Mouse (Mus musculus): ENCODE results near the gene Icam4. TPM values are rescaled to one million over a fixed set of nuclear protein-coding genes. Genes with fewer than 3 reads are reported as not detected.
"Not testable (repeated sequence)": the region's sequence is repeated elsewhere in the genome, so short reads cannot be mapped to it uniquely, and the experiment has no call there.

The Icam4 gene
- 0.17 and 0.37 TPM in 2 replicates for polyA plus RNA-seq (2015; fragmentation: Nextera tagmentation; extraction: Ambion mirVana)

DNA sequence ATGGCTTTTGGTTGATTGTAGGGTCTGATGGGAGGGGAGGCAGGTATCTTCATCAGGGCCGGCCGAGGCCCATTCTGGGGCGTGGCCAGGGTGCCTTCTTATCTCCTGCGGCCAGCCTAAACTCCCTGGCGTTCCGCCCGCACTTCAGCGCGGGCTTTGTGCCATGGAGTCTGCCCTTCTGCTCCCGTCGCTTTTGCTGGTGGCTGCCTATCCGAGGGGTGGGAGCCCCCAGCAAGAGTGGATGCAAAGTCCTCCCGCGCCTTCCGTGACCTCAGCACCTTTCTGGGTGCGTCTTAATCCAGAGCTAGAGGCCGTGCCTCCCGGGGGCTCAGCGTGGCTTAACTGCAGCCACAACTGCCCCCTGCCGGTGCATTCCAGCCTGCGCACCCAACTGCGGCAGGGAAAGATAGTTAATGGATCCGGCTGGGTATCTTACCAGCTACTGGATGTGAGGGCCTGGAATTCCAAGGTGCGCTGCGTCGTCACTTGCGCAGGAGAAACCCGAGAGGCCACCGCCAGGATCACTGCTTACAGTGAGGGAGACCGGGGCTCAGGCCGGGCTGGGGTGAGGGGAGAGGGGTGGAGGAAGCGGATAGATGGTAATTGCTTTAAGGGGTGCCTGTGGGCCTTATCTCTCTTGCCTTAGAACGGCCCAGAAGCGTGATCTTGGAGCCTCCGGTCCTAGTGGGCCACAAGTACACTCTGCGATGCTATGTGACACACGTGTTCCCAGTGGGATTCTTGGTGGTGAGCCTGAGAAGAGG is at the start of gene Icam4:
Gene Icam4 (plus strand): TSS at position 83 of the 764 bp plus-strand sequence.
- no peak for ATAC-seq
- Histone ChIP-seq H3K4me3 (peak within 1 kb of the TSS; percentile 18), H3K27me3 (peaks cover 90% of the 10 kb centered on the region), H3K27ac (no peak within 1 kb of the TSS), H3K9ac (peak within 1 kb of the TSS; percentile 10; the same call in 1 of the 2 replicates), H3K4me2 (peak within 1 kb of the TSS; percentile 94), H3K9me3 (replicated peaks) (no peaks in the 10 kb centered on the region), H3K4me1 (peaks cover 47% of the 10 kb centered on the region), H3K36me3 (ENCODE audit: poor library complexity, severe bottlenecking) (no peaks in the 10 kb centered on the region)
- WGBS: 2% methylated on average over 37 of the region's 37 CpGs

DNA sequence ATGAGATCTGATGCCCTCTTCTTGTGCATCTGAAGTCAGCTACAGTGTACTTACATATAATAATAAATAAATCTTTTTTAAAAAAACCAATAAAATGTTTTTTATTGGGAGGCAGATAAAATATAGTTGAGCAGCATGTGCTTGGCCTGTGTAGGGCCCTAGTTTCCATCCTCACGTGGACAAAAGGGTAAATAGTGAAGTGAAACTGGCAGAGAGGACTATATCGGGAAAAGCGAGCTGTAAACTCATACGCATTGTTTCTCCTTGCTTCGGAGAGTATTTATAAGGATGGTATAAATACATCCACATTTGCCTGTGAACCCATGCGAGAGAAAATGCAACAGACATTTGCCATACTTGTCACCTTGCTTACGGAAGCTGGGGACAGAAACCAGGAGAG is 49.4 kb upstream of the Icam4 start:
- Histone ChIP-seq H3K36me3 (ENCODE audit: poor library complexity, severe bottlenecking) (no peaks in the 10 kb centered on the region), H3K4me3 (no peak overlapping the region), H3K27me3 (peaks cover 1% of the 10 kb centered on the region; the same call in 1 of the 2 replicates), H3K9ac (no peak overlapping the region), H3K4me1 (peaks cover 12% of the 10 kb centered on the region), H3K9me3 (replicated peaks) (no peaks in the 10 kb centered on the region), H3K27ac (no peak overlapping the region), H3K4me2 (no peak overlapping the region)
- 89% methylated on average over 7 of the region's 7 CpGs for whole genome bisulfite sequencing
- ATAC-seq: no peak

DNA sequence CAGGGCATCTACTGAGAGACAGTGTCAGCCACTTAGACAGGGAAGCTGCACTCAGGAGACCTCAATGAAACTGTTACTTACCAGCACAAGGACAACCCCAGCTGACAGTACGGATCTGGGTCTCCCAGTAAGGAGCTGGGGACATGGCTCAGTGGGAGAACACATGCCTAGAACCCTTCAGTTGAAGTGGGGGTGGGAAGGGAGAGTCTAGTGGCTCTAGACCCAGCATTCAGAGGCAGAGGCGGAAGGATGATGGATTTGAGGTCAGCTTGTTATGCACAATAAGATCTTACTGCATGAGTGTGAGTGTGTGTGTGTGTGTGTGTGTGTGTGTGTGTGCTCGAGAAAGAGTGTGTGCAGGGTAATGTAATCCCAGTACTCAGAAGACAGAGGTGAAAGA is 47.0 kb upstream of the Icam4 start:
- H3K27me3 ChIP-seq: peaks cover 4% of the 10 kb centered on the region; the same call in 1 of the 2 replicates
- H3K4me2 ChIP-seq: no peak overlapping the region
- H3K9me3 ChIP-seq (replicated peaks): no peaks in the 10 kb centered on the region
- no peaks in the 10 kb centered on the region for H3K4me1 ChIP-seq
- 68% methylated on average over 3 of the region's 3 CpGs for WGBS
- ATAC-seq: no peak
- no peak overlapping the region for H3K4me3 ChIP-seq
- H3K27ac ChIP-seq: no peak overlapping the region
- no peaks in the 10 kb centered on the region for H3K36me3 ChIP-seq (ENCODE audit: poor library complexity, severe bottlenecking)
- H3K9ac ChIP-seq: no peak overlapping the region

GRCm38 (mm10) chr9:20983169-20983568 is 46.0 kb upstream of the Icam4 start:
- 79% methylated on average over 5 of the region's 5 CpGs for WGBS
- H3K4me2 ChIP-seq: no peak overlapping the region
- no peak for ATAC-seq
- no peak overlapping the region for H3K4me3 ChIP-seq
- H3K9me3 ChIP-seq (replicated peaks): no peaks in the 10 kb centered on the region
- H3K27ac ChIP-seq: no peak overlapping the region
- H3K27me3 ChIP-seq: peaks cover 6% of the 10 kb centered on the region
- H3K36me3 ChIP-seq (ENCODE audit: poor library complexity, severe bottlenecking): no peaks in the 10 kb centered on the region
- no peaks in the 10 kb centered on the region for H3K4me1 ChIP-seq
- no peak overlapping the region for H3K9ac ChIP-seq

DNA sequence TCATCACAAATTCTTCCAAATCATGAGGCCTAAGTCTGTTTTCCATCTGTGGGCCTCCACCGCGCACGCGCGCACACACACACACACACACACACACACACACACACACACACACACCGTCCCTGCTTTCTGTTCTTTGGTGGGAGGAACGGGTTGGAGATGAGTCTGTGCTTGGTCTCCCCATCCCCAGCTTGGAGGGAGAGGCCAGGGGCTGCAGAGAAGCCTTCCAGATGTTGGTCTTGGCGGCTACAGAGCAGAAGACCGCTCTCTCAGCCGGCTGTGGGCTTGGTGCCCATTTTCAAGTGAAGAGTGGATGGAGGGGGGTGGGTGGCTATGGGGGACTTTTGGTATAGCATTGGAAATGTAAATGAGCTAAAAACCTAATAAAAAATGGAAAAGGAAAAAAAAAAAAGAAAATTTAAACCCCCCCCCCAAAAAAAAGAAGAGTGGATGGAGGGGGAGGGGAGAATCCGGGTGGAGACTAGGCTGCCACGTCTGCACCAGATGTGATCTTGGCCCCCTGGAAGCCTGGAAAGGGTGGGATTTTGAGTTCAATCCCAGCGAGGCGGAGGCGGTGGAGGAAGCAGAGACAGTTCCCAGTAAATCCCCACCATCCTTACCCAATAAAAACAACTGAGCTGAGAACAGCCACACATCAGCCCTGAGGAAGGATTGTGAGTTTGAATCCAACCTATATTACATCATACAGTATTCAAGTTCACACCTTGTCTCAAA is 42.1 kb upstream of the Icam4 start:
- no peaks in the 10 kb centered on the region for H3K4me1 ChIP-seq
- 68% methylated on average over 15 of the region's 15 CpGs for WGBS
- H3K27me3 ChIP-seq: peaks cover 8% of the 10 kb centered on the region
- no peak overlapping the region for H3K9ac ChIP-seq
- H3K9me3 ChIP-seq (replicated peaks): no peaks in the 10 kb centered on the region
- ATAC-seq: no peak
- no peak overlapping the region for H3K27ac ChIP-seq
- no peaks in the 10 kb centered on the region for H3K36me3 ChIP-seq (ENCODE audit: poor library complexity, severe bottlenecking)
- no peak overlapping the region for H3K4me2 ChIP-seq
- H3K4me3 ChIP-seq: no peak overlapping the region

DNA sequence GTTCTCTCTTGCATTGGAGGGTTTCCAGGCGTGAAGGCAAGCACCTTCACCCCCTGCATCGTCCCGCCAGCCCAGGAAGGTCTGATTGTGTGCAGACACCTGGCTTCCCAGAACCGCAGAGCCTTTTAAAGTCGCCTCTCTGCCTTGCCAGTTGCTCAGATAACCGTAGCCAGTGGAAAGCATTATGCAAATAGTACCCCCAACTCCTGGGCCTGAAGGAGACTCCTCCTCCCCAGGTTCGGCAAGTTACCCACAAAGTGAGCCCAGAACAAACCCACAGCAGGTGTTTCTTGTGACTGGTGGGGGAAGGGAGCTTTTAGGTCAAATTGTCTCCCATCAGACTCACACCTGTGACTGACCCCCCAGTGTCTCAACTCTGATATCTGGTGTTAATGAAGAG is 41.2 kb upstream of the Icam4 start:
- Histone ChIP-seq H3K9me3 (replicated peaks) (no peaks in the 10 kb centered on the region), H3K4me2 (no peak overlapping the region), H3K4me3 (no peak overlapping the region), H3K27ac (no peak overlapping the region), H3K27me3 (peaks cover 8% of the 10 kb centered on the region), H3K4me1 (no peaks in the 10 kb centered on the region), H3K9ac (no peak overlapping the region), H3K36me3 (ENCODE audit: poor library complexity, severe bottlenecking) (no peaks in the 10 kb centered on the region)
- ATAC-seq: no peak
- 24% methylated on average over 7 of the region's 7 CpGs for WGBS

GRCm38 (mm10) chr9:20990861-20991260 is 38.3 kb upstream of the Icam4 start:
- Histone ChIP-seq H3K27me3 (peaks cover 5% of the 10 kb centered on the region; the same call in 1 of the 2 replicates), H3K4me3 (no peak overlapping the region), H3K4me2 (peak overlapping the region; percentile 23), H3K9me3 (replicated peaks) (no peaks in the 10 kb centered on the region), H3K27ac (no peak overlapping the region), H3K9ac (no peak overlapping the region), H3K4me1 (no peaks in the 10 kb centered on the region), H3K36me3 (ENCODE audit: poor library complexity, severe bottlenecking) (no peaks in the 10 kb centered on the region)
- ATAC-seq: no peak
- 2% methylated on average over 10 of the region's 10 CpGs for WGBS

GRCm38 (mm10) chr9:20991587-20991986 is 37.6 kb upstream of the Icam4 start:
- no peaks in the 10 kb centered on the region for H3K4me1 ChIP-seq
- H3K27me3 ChIP-seq: peaks cover 5% of the 10 kb centered on the region; the same call in 1 of the 2 replicates

GRCm38 (mm10) chr9:20993165-20993898 is 35.8 kb upstream of the Icam4 start:
- Histone ChIP-seq H3K4me3 (no peak overlapping the region), H3K27me3 (peaks cover 1% of the 10 kb centered on the region; the same call in 1 of the 2 replicates), H3K36me3 (ENCODE audit: poor library complexity, severe bottlenecking) (no peaks in the 10 kb centered on the region), H3K4me2 (no peak overlapping the region), H3K9me3 (replicated peaks) (no peaks in the 10 kb centered on the region), H3K27ac (no peak overlapping the region), H3K4me1 (no peaks in the 10 kb centered on the region), H3K9ac (no peak overlapping the region)
- ATAC-seq: no peak
- 55% methylated on average over 5 of the region's 5 CpGs for WGBS

More at GRCm38 (mm10) chr9:20991587-20991986, 37.6 kb upstream of the Icam4 start:
- Histone ChIP-seq H3K9ac (no peak overlapping the region), H3K4me3 (no peak overlapping the region), H3K9me3 (replicated peaks) (no peaks in the 10 kb centered on the region), H3K36me3 (ENCODE audit: poor library complexity, severe bottlenecking) (no peaks in the 10 kb centered on the region), H3K27ac (no peak overlapping the region), H3K4me2 (no peak overlapping the region)
- WGBS: 93% methylated on average over 4 of the region's 4 CpGs
- no peak for ATAC-seq

- Histone ChIP-seq H3K27ac (no peak overlapping the region), H3K9ac (no peak overlapping the region), H3K4me1 (no peaks in the 10 kb centered on the region), H3K36me3 (ENCODE audit: poor library complexity, severe bottlenecking) (no peaks in the 10 kb centered on the region), H3K27me3 (no peaks in the 10 kb centered on the region), H3K4me3 (no peak overlapping the region), H3K4me2 (no peak overlapping the region), H3K9me3 (replicated peaks) (no peaks in the 10 kb centered on the region)
- WGBS: 63% methylated on average over 3 of the region's 3 CpGs
- no peak for ATAC-seq
Observed at GRCm38 (mm10) chr9:20995069-20995468, 34.1 kb upstream of the Icam4 start.

DNA sequence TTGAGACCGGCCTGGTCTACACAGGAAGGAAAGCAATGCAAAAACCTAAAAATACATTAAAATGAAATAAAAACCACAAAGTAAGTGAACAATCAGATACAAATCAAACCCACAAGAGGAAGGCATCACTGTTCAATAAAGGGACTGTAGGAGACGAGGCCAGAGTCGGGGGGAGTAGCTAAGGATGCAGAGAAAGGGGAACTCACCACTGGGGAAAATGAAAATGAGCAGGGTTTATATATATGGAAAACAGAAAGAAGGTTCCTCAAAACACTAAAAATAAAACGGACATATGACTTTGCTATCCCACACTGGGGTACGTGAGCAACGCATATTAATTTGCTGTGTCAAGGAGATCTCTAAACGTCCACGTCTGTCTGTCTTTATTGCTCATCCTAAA is 32.1 kb upstream of the Icam4 start:
- 88% methylated on average over 8 of the region's 8 CpGs for WGBS
- Histone ChIP-seq H3K4me1 (no peaks in the 10 kb centered on the region), H3K36me3 (ENCODE audit: poor library complexity, severe bottlenecking) (no peaks in the 10 kb centered on the region), H3K4me3 (no peak overlapping the region), H3K9me3 (replicated peaks) (no peaks in the 10 kb centered on the region), H3K4me2 (no peak overlapping the region), H3K27me3 (no peaks in the 10 kb centered on the region), H3K9ac (no peak overlapping the region), H3K27ac (no peak overlapping the region)
- no peak for ATAC-seq

DNA sequence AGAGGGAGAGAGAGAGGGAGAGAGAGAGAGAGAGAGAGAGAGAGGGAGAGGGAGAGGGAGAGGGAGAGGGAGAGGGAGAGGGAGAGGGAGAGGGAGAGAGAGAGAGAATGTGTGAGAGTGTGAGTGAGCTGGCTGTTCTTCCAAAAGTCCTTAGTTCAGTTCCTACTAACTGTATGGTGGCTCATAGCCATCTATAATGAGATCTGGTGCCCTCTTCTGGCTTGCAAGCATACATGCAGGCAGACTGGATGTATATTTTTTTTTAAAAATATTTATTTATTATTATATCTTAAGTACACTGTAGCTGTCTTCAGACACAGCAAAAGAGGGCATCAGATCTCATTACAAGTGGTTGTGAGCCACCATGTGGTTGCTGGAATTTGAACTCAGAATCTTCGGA is 30.8 kb upstream of the Icam4 start:
- H3K9me3 ChIP-seq (replicated peaks); H3K27me3 ChIP-seq; H3K36me3 ChIP-seq (ENCODE audit: poor library complexity, severe bottlenecking); H3K4me2 ChIP-seq; H3K4me3 ChIP-seq; H3K27ac ChIP-seq; ATAC-seq; H3K4me1 ChIP-seq; H3K9ac ChIP-seq: not testable (repeated sequence)
- 74% methylated on average over 1 of the region's 1 CpGs for WGBS
